Mouse (Mus musculus) cerebellum, adult 2 months (tissue): ENCODE measurements at regions not wholly inside any gene's neighbourhood (a gene's known extent, or its start where the extent isn't known, plus 50 kb on each side); places are given as distances from the start of the nearest gene placed in this dataset.
"Not testable (repeated sequence)": the region's sequence is repeated elsewhere in the genome, so short reads cannot be mapped to it uniquely, and the experiment has no call there.

Experiments used
- DNase-seq, 2 experiments: peaks; one replicate each; pipeline ENCODE4 v3.0.0; 2021
- H3K27ac ChIP-seq: fragments of 200-500 bp; 2 replicates; pipeline ENCODE4 v1.5.1; 2012; ENCODE audit warnings: low read length, control low read depth, inconsistent platforms; ENCODE audit not compliant: insufficient read depth
- H3K27me3 ChIP-seq: fragments of 200-500 bp; 2 replicates; pipeline ENCODE4 v1.6.1; 2012; ENCODE audit warnings: inconsistent platforms, mild to moderate bottlenecking, low read length, moderate library complexity; ENCODE audit not compliant: control insufficient read depth, insufficient read depth
- H3K4me1 ChIP-seq: fragments of 200-500 bp; 2 replicates; pipeline ENCODE4 v1.6.1; 2011; ENCODE audit warnings: low read length; ENCODE audit not compliant: control insufficient read depth, insufficient read depth
- H3K4me3 ChIP-seq: fragments of 200-500 bp; replicated peaks from 2 replicates; pipeline ENCODE3; 2011; ENCODE audit warnings: mild to moderate bottlenecking, low read depth, low read length, control low read depth; ENCODE audit not compliant: insufficient read depth
- CTCF ChIP-seq: fragments of 200-500 bp; IDR thresholded peaks from 2 replicates; pipeline ENCODE4 v1.5.1; 2011; ENCODE audit warnings: low read depth, mild to moderate bottlenecking, control low read depth, low read length, moderate library complexity, borderline replicate concordance; ENCODE audit not compliant: insufficient read depth
- POLR2A ChIP-seq: fragments of 200-500 bp; IDR thresholded peaks from 2 replicates; pipeline ENCODE4 v1.6.1; 2011; ENCODE audit warnings: low read length, control low read depth, borderline replicate concordance; ENCODE audit not compliant: insufficient read depth
- WGBS: fragments of 180-500 bp; shearing (Covaris S2); methylation state at CpG from one replicate; pipeline ENCODE4 v1.1.7; 2018; 5-methylcytosine and 5-hydroxymethylcytosine counted together

GRCm38 (mm10) chr9:9316021-9316420 is 77.1 kb upstream of the Arhgap42 start:
- 84% methylated on average over 4 of the region's 4 CpGs for WGBS
- no peak for DNase-seq
- TF ChIP-seq POLR2A (no peak), CTCF (no peak)

DNA sequence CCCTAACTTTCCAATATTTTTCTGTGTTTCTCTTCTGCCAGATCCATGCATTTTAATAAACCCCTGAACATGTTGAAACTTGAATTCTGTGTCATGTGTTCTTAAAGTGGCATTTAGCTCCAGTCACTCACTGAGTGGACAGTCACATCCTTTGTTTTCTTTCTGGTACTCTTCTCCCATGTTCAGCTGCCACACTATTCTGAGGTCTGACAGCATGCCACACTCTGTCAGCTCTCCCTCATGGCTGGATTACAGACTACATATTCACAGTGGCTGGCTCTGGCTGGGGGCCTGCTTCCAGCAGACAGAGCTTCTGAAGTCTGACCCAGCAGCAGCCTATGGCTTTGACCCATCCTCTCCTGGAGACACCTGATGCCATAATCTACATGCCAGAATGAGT is 73.4 kb upstream of the Arhgap42 start:
- H3K27ac ChIP-seq = no peak overlapping the region
- TF ChIP-seq POLR2A (no peak), CTCF (no peak)
- H3K4me1 ChIP-seq = no peaks in the 10 kb centered on the region
- DNase-seq = no peak
- H3K27me3 ChIP-seq = no peaks in the 10 kb centered on the region
- no peak overlapping the region for H3K4me3 ChIP-seq

More at GRCm38 (mm10) chr9:9316021-9316420, 77.1 kb upstream of the Arhgap42 start:
- Histone ChIP-seq H3K27me3 (no peaks in the 10 kb centered on the region), H3K27ac (no peak overlapping the region), H3K4me1 (no peaks in the 10 kb centered on the region), H3K4me3 (no peak overlapping the region)

- no peaks in the 10 kb centered on the region for H3K27me3 ChIP-seq
- no peak overlapping the region for H3K27ac ChIP-seq
- DNase-seq = no peak
- no peaks in the 10 kb centered on the region for H3K4me1 ChIP-seq
- H3K4me3 ChIP-seq = no peak overlapping the region
- no peak for TF ChIP-seq CTCF
- no peak for TF ChIP-seq POLR2A
- 57% methylated on average over 2 of the region's 2 CpGs for WGBS
Observed at GRCm38 (mm10) chr9:9311627-9312265, 72.8 kb upstream of the Arhgap42 start.

- DNase-seq, H3K4me1 ChIP-seq: not testable (repeated sequence)
- 83% methylated on average over 6 of the region's 6 CpGs for WGBS
Observed at GRCm38 (mm10) chr9:9311040-9311583, 72.2 kb upstream of the Arhgap42 start.

GRCm38 (mm10) chr9:9290767-9291166 is 51.9 kb upstream of the Arhgap42 start:
- Histone ChIP-seq H3K4me3 (no peak overlapping the region), H3K27me3 (no peaks in the 10 kb centered on the region), H3K4me1 (no peaks in the 10 kb centered on the region), H3K27ac (no peak overlapping the region)
- DNase-seq = no peak
- WGBS = 72% methylated on average over 3 of the region's 3 CpGs
- TF ChIP-seq POLR2A (no peak), CTCF (no peak)

More at GRCm38 (mm10) chr9:9311040-9311583, 72.2 kb upstream of the Arhgap42 start:
- H3K27ac ChIP-seq, H3K27me3 ChIP-seq, H3K4me3 ChIP-seq: not testable (repeated sequence)

DNA sequence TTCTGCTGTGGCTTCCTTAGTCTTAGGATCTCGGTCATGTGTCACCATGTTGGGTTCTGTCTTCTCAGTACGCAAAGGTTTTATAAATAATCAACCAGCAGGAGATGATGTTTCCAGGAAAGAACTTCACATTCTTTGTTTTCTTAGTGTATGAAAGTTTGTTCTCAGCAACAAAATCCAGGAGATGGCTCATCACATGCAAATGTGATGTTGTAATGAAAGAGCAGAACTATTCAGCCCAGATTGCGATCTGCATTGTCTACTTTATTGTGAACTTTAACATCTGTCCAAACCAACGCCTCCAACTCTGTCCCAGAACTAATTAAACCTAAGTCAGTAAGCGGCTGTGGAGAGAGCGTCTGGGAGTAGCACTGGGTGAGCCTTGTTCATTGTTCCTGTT is 50.7 kb upstream of the Arhgap42 start:
- no peak overlapping the region for H3K4me3 ChIP-seq
- no peaks in the 10 kb centered on the region for H3K4me1 ChIP-seq
- TF ChIP-seq CTCF = no peak
- TF ChIP-seq POLR2A = no peak
- 68% methylated on average over 6 of the region's 6 CpGs for WGBS
- no peak overlapping the region for H3K27ac ChIP-seq
- DNase-seq = no peak
- no peaks in the 10 kb centered on the region for H3K27me3 ChIP-seq
